Mouse (Mus musculus) frontal cortex, adult (tissue): ENCODE measurements around the gene Hhatl.

Experiments used
- ATAC-seq: cut with Nextera tagmentation; 2 replicates; pipeline ENCODE4 v1.9.2; 2017; ENCODE audit warnings: mild to moderate bottlenecking, moderate library complexity, mixed read lengths; ENCODE audit not compliant: low TSS enrichment

Hhatl gene

GRCm38 (mm10) chr9:121807546-121807945 is 15.2 kb upstream of the Hhatl start:
- ATAC-seq = no peak

- no peak for ATAC-seq
Measured at GRCm38 (mm10) chr9:121802747-121803146, 10.4 kb upstream of the Hhatl start.

GRCm38 (mm10) chr9:121798887-121799520 is 6.7 kb upstream of the Hhatl start:
- peak; percentile 64 for ATAC-seq

- ATAC-seq = no peak
Measured at GRCm38 (mm10) chr9:121797722-121798121, 5.4 kb upstream of the Hhatl start.

- ATAC-seq = no peak
Measured at GRCm38 (mm10) chr9:121794972-121795539, 2.7 kb upstream of the Hhatl start.

- ATAC-seq = no peak
Measured at GRCm38 (mm10) chr9:121791206-121791605, 1.1 kb downstream of the Hhatl start.

GRCm38 (mm10) chr9:121786359-121786758 is 5.9 kb downstream of the Hhatl start:
- ATAC-seq = peak; percentile 34

- no peak for ATAC-seq
Measured at GRCm38 (mm10) chr9:121785261-121785660, 7.0 kb downstream of the Hhatl start.

- no peak for ATAC-seq
Measured at GRCm38 (mm10) chr9:121784801-121785200, 7.5 kb downstream of the Hhatl start.

- ATAC-seq = peak; percentile 40
Measured at GRCm38 (mm10) chr9:121778066-121778624, 14.2 kb downstream of the Hhatl start.

- ATAC-seq = peak; percentile 45
Measured at GRCm38 (mm10) chr9:121777484-121778065, 14.7 kb downstream of the Hhatl start, which contains the start of gene Klhl40. Klhl40 (plus strand) TSS chr9:121777607.

GRCm38 (mm10) chr9:121776511-121776910 is 15.8 kb downstream of the Hhatl start:
- ATAC-seq = peak; percentile 28

GRCm38 (mm10) chr9:121775951-121776350 is 16.4 kb downstream of the Hhatl start:
- peak; percentile 32 for ATAC-seq

GRCm38 (mm10) chr9:121772412-121772811 is 19.9 kb downstream of the Hhatl start:
- no peak for ATAC-seq

GRCm38 (mm10) chr9:121765166-121765855 is 27.0 kb downstream of the Hhatl start:
- ATAC-seq = no peak

- ATAC-seq = no peak
Measured at GRCm38 (mm10) chr9:121763716-121764115, 28.6 kb downstream of the Hhatl start.

- no peak for ATAC-seq
Measured at GRCm38 (mm10) chr9:121762761-121763160, 29.5 kb downstream of the Hhatl start.

- ATAC-seq = no peak
Measured at GRCm38 (mm10) chr9:121762248-121762647, 30.1 kb downstream of the Hhatl start.

GRCm38 (mm10) chr9:121761787-121762186 is 30.5 kb downstream of the Hhatl start:
- ATAC-seq = no peak

- no peak for ATAC-seq
Measured at GRCm38 (mm10) chr9:121761091-121761665, 31.1 kb downstream of the Hhatl start.

- peak; percentile 1 for ATAC-seq
Measured at GRCm38 (mm10) chr9:121760271-121761090, 31.8 kb downstream of the Hhatl start.
